Mouse (Mus musculus): ENCODE data around the gene Mlh3. TPM values are rescaled to one million over a fixed set of nuclear protein-coding genes. Genes with fewer than 3 reads are reported as not detected.

Gene Mlh3
- total and polyA plus RNA-seq, 3 experiments = 8.5 to 8.6 TPM; not detected in 1

DNA sequence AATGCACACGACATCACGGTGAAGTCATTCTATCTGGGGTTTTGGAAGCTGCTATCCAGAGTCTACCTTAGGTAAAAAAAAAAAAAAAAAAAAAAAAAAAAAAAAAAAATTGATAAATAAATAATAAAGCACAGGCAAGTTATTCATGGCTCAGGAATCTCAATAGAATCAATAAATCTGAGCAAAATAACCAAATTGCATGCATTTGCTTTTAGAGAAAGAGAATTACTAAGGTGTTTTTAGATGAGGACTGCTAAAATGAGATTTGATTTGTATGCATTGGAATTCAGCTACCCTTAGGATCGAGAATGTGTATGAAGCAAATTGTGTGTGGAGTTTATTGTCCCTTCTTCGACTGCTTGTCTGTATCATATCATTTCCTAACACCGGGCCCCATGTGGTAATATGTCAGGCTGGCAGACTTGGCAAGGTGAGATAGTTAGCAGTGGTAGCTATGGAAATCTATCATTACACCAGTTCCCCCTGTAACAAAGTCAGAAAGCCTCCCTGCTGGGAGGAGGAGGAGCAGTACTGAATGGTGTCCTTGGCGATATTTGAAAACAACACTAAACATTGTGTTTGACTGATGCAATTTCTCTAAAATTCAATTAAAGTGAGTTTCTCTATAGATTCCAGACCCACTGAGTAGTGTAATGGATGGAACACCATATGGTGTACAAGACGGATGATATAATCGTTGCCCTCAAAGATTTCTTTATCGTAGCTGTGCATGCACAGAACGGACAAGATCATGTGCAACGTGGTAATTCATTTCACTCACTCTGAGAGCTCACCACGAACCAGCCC is 10.6 kb upstream of the Mlh3 start:
- peak overlapping the region; percentile 61 to 74 for H3K4me3 ChIP-seq (ENCODE audit: control insufficient read depth in 1 of 2, insufficient read depth in 1 of 2, low read depth in 2 of 2, low read length in 2 of 2)
- H3K27me3 ChIP-seq (ENCODE audit: control insufficient read depth in 1 of 2, insufficient read depth in 2 of 2, low read length in 2 of 2) = no peaks in the 10 kb centered on the region
- TF ChIP-seq TBP (IDR thresholded peaks at IDR 0.05; ENCODE audit: low read depth, low read length) (no peak), SIN3A (IDR thresholded peaks at IDR 0.05; ENCODE audit: low read length) (peak; percentile 75; the same call in 1 of the 2 replicates), RCOR1 (IDR thresholded peaks at IDR 0.05; ENCODE audit: low read depth, low read length) (peak; percentile 35; the same call in 1 of the 2 replicates), MAFK (IDR thresholded peaks at IDR 0.05; ENCODE audit: borderline replicate concordance, low read depth, low read length) (no peak), CHD1 (IDR thresholded peaks at IDR 0.05; ENCODE audit: low read depth, low read length) (no peak), ZNF384 (IDR thresholded peaks at IDR 0.05; ENCODE audit: low read depth, low read length) (peak; percentile 77; the same call in 1 of the 2 replicates), ELF1 (IDR thresholded peaks at IDR 0.05; ENCODE audit: low read depth, low read length) (peak; percentile 14; the same call in 1 of the 2 replicates), GATA1 (IDR thresholded peaks at IDR 0.05; ENCODE audit: low read depth, low read length) (no peak; the same call in none of the 2 replicates), ETS1 (IDR thresholded peaks at IDR 0.05; ENCODE audit: low read depth, low read length) (peak; percentile 46; the same call in 1 of the 2 replicates), TAL1 (IDR thresholded peaks at IDR 0.05; ENCODE audit: low read length) (peak; percentile 75), NELFE (IDR thresholded peaks at IDR 0.05; ENCODE audit: low read depth, low read length) (0 out of 2 replicates have a peak, but pooled peaks have one; percentile 19), TCF12 (IDR thresholded peaks at IDR 0.05; ENCODE audit: low read depth, low read length) (peak; percentile 40; the same call in 1 of the 2 replicates), MAX (IDR thresholded peaks at IDR 0.05; ENCODE audit: low read length) (peak; percentile 48), EP300 (IDR thresholded peaks at IDR 0.05; ENCODE audit: low read depth in 1 of 2, low read length in 2 of 2) (peak; percentile 42 to 72), BHLHE40 (IDR thresholded peaks at IDR 0.05; ENCODE audit: borderline replicate concordance, low read depth, low read length) (peak; percentile 35; the same call in 1 of the 2 replicates), HCFC1 (IDR thresholded peaks at IDR 0.05; ENCODE audit: low read depth, low read length) (0 out of 2 replicates have a peak, but pooled peaks have one; percentile 36), MYB (IDR thresholded peaks at IDR 0.05; ENCODE audit: low read depth, low read length) (0 out of 2 replicates have a peak, but pooled peaks have one; percentile 8), MXI1 (IDR thresholded peaks at IDR 0.05; ENCODE audit: low read depth, low read length) (peak; percentile 95), MEF2A (IDR thresholded peaks at IDR 0.05; ENCODE audit: extremely low read depth, insufficient replicate concordance, low read depth, low read length, poor library complexity, severe bottlenecking) (no peak), KAT2A (conservative IDR thresholded peaks at IDR 0.05; ENCODE audit: low read depth, low read length) (no peak; the same call in 1 of the 2 replicates), CHD2 (IDR thresholded peaks at IDR 0.05; ENCODE audit: low read length) (no peak)
- peak overlapping the region; percentile 66 for H3K9ac ChIP-seq (ENCODE audit: control insufficient read depth, low read depth, low read length, poor library complexity, severe bottlenecking)
- peaks cover 0 to 20% of the 10 kb centered on the region in 2 experiments; a peak in 2 of 4 replicates for H3K36me3 ChIP-seq (ENCODE audit: control insufficient read depth in 1 of 2, insufficient read depth in 2 of 2, low read length in 2 of 2)
- no peaks in the 10 kb centered on the region for H3K9me3 ChIP-seq (replicated peaks; ENCODE audit: insufficient read depth, low read length)
- peaks cover 5% of the 10 kb centered on the region; the same call in 1 of the 2 replicates for H3K79me2 ChIP-seq (ENCODE audit: control insufficient read depth, insufficient read depth, low read length, poor library complexity)
- peak; percentile 81 for DNase-seq (ENCODE audit: low read depth, low spot score)
- H3K4me1 ChIP-seq (ENCODE audit: control insufficient read depth in 1 of 2, insufficient read depth in 2 of 2, low read length in 2 of 2) = peaks cover 12 to 25% of the 10 kb centered on the region in 2 experiments
- peak overlapping the region; percentile 22 for H3K27ac ChIP-seq (ENCODE audit: control insufficient read depth, low read depth, low read length)
